Mouse (Mus musculus) MEL (cell line): ENCODE data around the gene Epdr1. TPM values are rescaled to one million over a fixed set of nuclear protein-coding genes. Genes with fewer than 3 reads are reported as not detected.
A peak's percentile ranks its signal among the peaks of the same experiment; 100 is the strongest.

Experiments used
- DNase-seq: peaks from one replicate; pipeline ENCODE4 v3.0.0; 2011; ENCODE audit warnings: low read depth, low spot score
- H3K27ac ChIP-seq: 2 replicates; pipeline ENCODE4 v1.5.1; 2012; ENCODE audit warnings: low read depth, mild to moderate bottlenecking, control low read depth, low read length, moderate library complexity; ENCODE audit not compliant: control insufficient read depth
- H3K27me3 ChIP-seq, 2 experiments: fragments of 150-350 bp in 1 of 2; sonication (generic) in 1 of 2; 2 replicates each; pipeline ENCODE4 v1.6.1; 2012; ENCODE audit warnings: low read length in 2 of 2, mild to moderate bottlenecking in 2 of 2, improper control_type of control experiment in 1 of 2, moderate library complexity in 1 of 2; ENCODE audit not compliant: insufficient read depth in 2 of 2, control insufficient read depth in 1 of 2
- H3K36me3 ChIP-seq, 2 experiments: 2 replicates each; pipeline ENCODE4 v1.6.1; 2012 to 2014; ENCODE audit warnings: low read length in 2 of 2, improper control_type of control experiment in 1 of 2, inconsistent platforms in 1 of 2, mild to moderate bottlenecking in 1 of 2; ENCODE audit not compliant: insufficient read depth in 2 of 2, control insufficient read depth in 1 of 2
- H3K4me1 ChIP-seq, 2 experiments: fragments of 150-350 bp in 1 of 2; sonication (generic) in 1 of 2; 2 replicates each; pipeline ENCODE4 v1.6.1; 2012; ENCODE audit warnings: low read length in 2 of 2, improper control_type of control experiment in 1 of 2, mild to moderate bottlenecking in 1 of 2; ENCODE audit not compliant: insufficient read depth in 2 of 2, control insufficient read depth in 1 of 2
- H3K4me3 ChIP-seq, 2 experiments: fragments of 150-350 bp in 1 of 2; sonication (generic) in 1 of 2; 2 replicates each; pipeline ENCODE4 v1.5.1; 2012; ENCODE audit warnings: low read depth in 2 of 2, low read length in 2 of 2, mild to moderate bottlenecking in 2 of 2, moderate library complexity in 2 of 2, control low read depth in 1 of 2, improper control_type of control experiment in 1 of 2; ENCODE audit not compliant: control insufficient read depth in 1 of 2, insufficient read depth in 1 of 2
- H3K79me2 ChIP-seq: 2 replicates; pipeline ENCODE4 v1.6.1; 2012; ENCODE audit warnings: mild to moderate bottlenecking, low read length, moderate library complexity; ENCODE audit not compliant: control insufficient read depth, poor library complexity, insufficient read depth
- H3K9ac ChIP-seq: 2 replicates; pipeline ENCODE4 v1.6.1; 2012; ENCODE audit warnings: low read depth, mild to moderate bottlenecking, control low read depth, low read length, moderate library complexity; ENCODE audit not compliant: control insufficient read depth, poor library complexity, severe bottlenecking
- H3K9me3 ChIP-seq: fragments of 150-350 bp; sonication (generic); replicated peaks from 2 replicates; pipeline ENCODE4 v1.6.1; 2012; ENCODE audit warnings: mild to moderate bottlenecking, low read length, improper control_type of control experiment, moderate library complexity; ENCODE audit not compliant: insufficient read depth
- CTCF ChIP-seq, 3 experiments: IDR thresholded peaks in 2 of 3; conservative IDR thresholded peaks in 1 of 3; 2 replicates each; pipeline ENCODE4 v1.5.1; 2011 to 2012; ENCODE audit warnings: low read length in 3 of 3, low read depth in 2 of 3, mild to moderate bottlenecking in 2 of 3, improper control_type of control experiment in 1 of 3, inconsistent platforms in 1 of 3, mixed read lengths in 1 of 3, moderate library complexity in 1 of 3; ENCODE audit not compliant: control insufficient read depth in 1 of 3, insufficient read depth in 1 of 3, poor library complexity in 1 of 3, severe bottlenecking in 1 of 3
- EP300 ChIP-seq, 2 experiments: IDR thresholded peaks; 2 replicates each; pipeline ENCODE4 v1.6.1; 2011; ENCODE audit warnings: improper control_type of control experiment in 2 of 2, low read length in 2 of 2, low read depth in 1 of 2, mild to moderate bottlenecking in 1 of 2
- ETS1 ChIP-seq: IDR thresholded peaks from 2 replicates; pipeline ENCODE4 v1.6.1; 2012; ENCODE audit warnings: low read depth, mild to moderate bottlenecking, inconsistent platforms, low read length, improper control_type of control experiment, moderate library complexity
- GATA1 ChIP-seq: IDR thresholded peaks from 2 replicates; pipeline ENCODE4 v1.6.1; 2011; ENCODE audit warnings: low read depth, low read length, improper control_type of control experiment
- JUND ChIP-seq: IDR thresholded peaks from 2 replicates; pipeline ENCODE4 v1.6.1; 2011; ENCODE audit warnings: low read depth, mild to moderate bottlenecking, improper control_type of control experiment, low read length
- MAZ ChIP-seq: IDR thresholded peaks from 2 replicates; pipeline ENCODE4 v1.6.1; 2012; ENCODE audit warnings: low read depth, mild to moderate bottlenecking, inconsistent platforms, low read length, improper control_type of control experiment
- MEF2A ChIP-seq: IDR thresholded peaks from 2 replicates; pipeline ENCODE4 v1.6.1; 2014; ENCODE audit warnings: low read depth, mild to moderate bottlenecking, inconsistent platforms, low read length, improper control_type of control experiment; ENCODE audit not compliant: poor library complexity, insufficient replicate concordance, severe bottlenecking; ENCODE audit errors: extremely low read depth
- MYB ChIP-seq: IDR thresholded peaks from 2 replicates; pipeline ENCODE4 v1.6.1; 2011; ENCODE audit warnings: mild to moderate bottlenecking, low read depth, low read length, improper control_type of control experiment
- POLR2AphosphoS5 ChIP-seq: IDR thresholded peaks from 2 replicates; pipeline ENCODE4 v1.6.1; 2012; ENCODE audit warnings: low read depth, borderline replicate concordance, mild to moderate bottlenecking, inconsistent platforms, low read length, moderate library complexity, mixed read lengths
- RAD21 ChIP-seq: IDR thresholded peaks from 2 replicates; pipeline ENCODE4 v1.6.1; 2011; ENCODE audit warnings: mild to moderate bottlenecking, low read depth, low read length, improper control_type of control experiment
- SIN3A ChIP-seq: IDR thresholded peaks from 2 replicates; pipeline ENCODE4 v1.6.1; 2012; ENCODE audit warnings: low read length, improper control_type of control experiment, inconsistent platforms
- SMC3 ChIP-seq: IDR thresholded peaks from 2 replicates; pipeline ENCODE4 v1.6.1; 2011; ENCODE audit warnings: low read depth, low read length, improper control_type of control experiment
- TCF12 ChIP-seq: IDR thresholded peaks from 2 replicates; pipeline ENCODE4 v1.6.1; 2014; ENCODE audit warnings: low read depth, mild to moderate bottlenecking, inconsistent platforms, low read length, improper control_type of control experiment, moderate library complexity
- UBTF ChIP-seq: IDR thresholded peaks from 2 replicates; pipeline ENCODE4 v1.6.1; 2012; ENCODE audit warnings: low read depth, mild to moderate bottlenecking, inconsistent platforms, low read length, improper control_type of control experiment, moderate library complexity, borderline replicate concordance; ENCODE audit not compliant: insufficient read depth
- ZMIZ1 ChIP-seq: IDR thresholded peaks from 2 replicates; pipeline ENCODE4 v1.6.1; 2012; ENCODE audit warnings: low read depth, mild to moderate bottlenecking, inconsistent platforms, low read length, improper control_type of control experiment, moderate library complexity
- ZNF384 ChIP-seq: IDR thresholded peaks from 2 replicates; pipeline ENCODE4 v1.6.1; 2012; ENCODE audit warnings: low read depth, mild to moderate bottlenecking, inconsistent platforms, low read length, improper control_type of control experiment
- polyA plus RNA-seq, 2 experiments: library from polyadenylated mRNA; stranded (reverse) in 1 of 2; unstranded in 1 of 2; fragments of >175 nt in 1 of 2; fragments of >200 nt in 1 of 2; gene quantifications; 2 replicates each; pipeline versions ENCODE4 v1.2.1 to v1.2.4; 2012; ENCODE audit warnings: low replicate concordance in 2 of 2, low read depth in 1 of 2; ENCODE audit not compliant: insufficient read length in 2 of 2, insufficient read depth in 1 of 2, missing spikeins in 1 of 2
- total RNA-seq: library from RNA; depleted of rRNA; stranded (reverse); fragments of 300-350 nt; gene quantifications from 2 replicates; pipeline ENCODE4 v1.2.3, GENCODE M21; 2012

Gene Epdr1
- total and polyA plus RNA-seq, 3 experiments: not detected

GRCm38 (mm10) chr13:19644225-19644624 is 24.5 kb upstream of the Epdr1 start:
- no peak overlapping the region for H3K9ac ChIP-seq
- H3K79me2 ChIP-seq: no peaks in the 10 kb centered on the region
- H3K4me3 ChIP-seq: no peak overlapping the region
- no peak for DNase-seq
- TF ChIP-seq RAD21 (peak; percentile 27), SMC3 (peak; percentile 40), CTCF (IDR thresholded peaks at IDR 0.05 in 2 of 3, conservative IDR thresholded peaks at IDR 0.05 in 1 of 3; ENCODE audit: control insufficient read depth in 1 of 3, insufficient read depth in 1 of 3, low read depth in 2 of 3, low read length in 3 of 3, poor library complexity in 1 of 3, severe bottlenecking in 1 of 3) (peak in 1 of 3 experiments; percentile 35; a peak in 2 of 6 replicates), ETS1 (no peak), TCF12 (no peak)
- H3K27me3 ChIP-seq: no peaks in the 10 kb centered on the region; a peak in 1 of 4 replicates
- H3K27ac ChIP-seq: no peak overlapping the region
- no peaks in the 10 kb centered on the region for H3K9me3 ChIP-seq
- peaks cover 0 to under 1% of the 10 kb centered on the region in 2 experiments; a peak in 1 of 4 replicates for H3K36me3 ChIP-seq
- H3K4me1 ChIP-seq: no peaks in the 10 kb centered on the region

GRCm38 (mm10) chr13:19643519-19643918 is 23.8 kb upstream of the Epdr1 start:
- Histone ChIP-seq H3K9ac (no peak overlapping the region), H3K27me3 (no peaks in the 10 kb centered on the region), H3K27ac (no peak overlapping the region), H3K9me3 (no peaks in the 10 kb centered on the region), H3K36me3 (no peaks in the 10 kb centered on the region), H3K4me1 (no peaks in the 10 kb centered on the region), H3K4me3 (no peak overlapping the region), H3K79me2 (no peaks in the 10 kb centered on the region)
- no peak for DNase-seq
- no peak for TF ChIP-seq POLR2AphosphoS5
- no peak for TF ChIP-seq ZNF384
- TF ChIP-seq UBTF: no peak
- no peak for TF ChIP-seq MAZ
- no peak for TF ChIP-seq MYB
- no peak for TF ChIP-seq CTCF (IDR thresholded peaks at IDR 0.05 in 2 of 3, conservative IDR thresholded peaks at IDR 0.05 in 1 of 3; ENCODE audit: control insufficient read depth in 1 of 3, insufficient read depth in 1 of 3, low read depth in 2 of 3, low read length in 3 of 3, poor library complexity in 1 of 3, severe bottlenecking in 1 of 3)
- no peak for TF ChIP-seq JUND
- no peak for TF ChIP-seq ZMIZ1
- no peak for TF ChIP-seq TCF12
- no peak for TF ChIP-seq SIN3A
- TF ChIP-seq MEF2A: no peak
- no peak for TF ChIP-seq GATA1
- TF ChIP-seq EP300 (IDR thresholded peaks at IDR 0.05; ENCODE audit: low read depth in 1 of 2, low read length in 2 of 2): no peak
